Mouse (Mus musculus) thymus, postnatal 0 days (tissue): ENCODE results near the gene Pdk3. TPM values are rescaled to one million over a fixed set of nuclear protein-coding genes. Genes with fewer than 3 reads are reported as not detected.

Source experiments
- DNase-seq: peaks from one replicate; pipeline ENCODE4 v3.0.0-alpha.2; 2015; ENCODE audit warnings: low spot score
- polyA plus RNA-seq: library from polyadenylated mRNA; unstranded; fragments of >200 nt; fragmentation: Nextera tagmentation; extraction: Ambion mirVana; gene quantifications from 2 replicates; pipeline ENCODE4 v1.2.1, GENCODE M21; 2015

Gene Pdk3
- polyA plus RNA-seq: 56.2 and 56.3 TPM in 2 replicates

DNA sequence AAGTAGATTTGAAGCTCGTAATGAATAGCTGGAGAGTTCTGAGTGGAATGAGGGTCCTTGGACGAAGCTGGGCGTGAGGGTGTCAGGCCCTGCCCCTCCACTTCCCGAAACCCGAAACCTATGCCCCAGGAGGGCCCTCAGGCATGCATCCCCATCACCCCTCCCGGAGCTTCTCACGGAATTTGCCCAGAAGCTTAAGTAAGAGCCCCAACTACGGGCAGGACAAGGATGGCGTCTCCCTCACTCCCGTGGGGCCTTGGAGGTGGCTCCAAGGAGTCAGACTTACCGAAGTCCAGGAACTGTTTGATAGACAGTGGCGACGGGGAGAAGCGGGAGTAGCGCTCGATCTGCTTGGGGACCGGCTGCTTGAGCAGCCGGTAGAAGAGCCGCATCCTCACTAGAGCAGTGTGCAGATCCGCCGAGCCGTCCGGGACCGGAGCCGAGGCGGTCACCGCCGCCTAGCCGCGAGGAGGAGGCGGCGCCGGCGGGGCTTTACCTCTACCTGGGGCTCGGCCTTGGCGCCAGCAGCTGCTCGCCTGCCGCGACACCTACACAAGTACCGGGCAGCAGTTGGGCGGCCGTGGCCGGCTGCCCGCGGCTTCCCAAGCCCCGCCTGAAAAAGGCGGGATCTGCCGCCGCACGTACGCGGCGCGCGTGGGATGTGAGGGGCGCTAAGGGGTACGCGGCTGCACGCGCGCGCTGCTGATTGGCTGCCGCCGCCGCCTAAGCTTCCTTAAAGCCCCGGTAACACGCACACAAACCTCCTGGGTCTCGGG lies at the start of gene Pdk3:
Gene Pdk3, minus strand, starts transcription at position 641 of the 776 bp plus-strand sequence.
- peak; percentile 83 for DNase-seq

DNA sequence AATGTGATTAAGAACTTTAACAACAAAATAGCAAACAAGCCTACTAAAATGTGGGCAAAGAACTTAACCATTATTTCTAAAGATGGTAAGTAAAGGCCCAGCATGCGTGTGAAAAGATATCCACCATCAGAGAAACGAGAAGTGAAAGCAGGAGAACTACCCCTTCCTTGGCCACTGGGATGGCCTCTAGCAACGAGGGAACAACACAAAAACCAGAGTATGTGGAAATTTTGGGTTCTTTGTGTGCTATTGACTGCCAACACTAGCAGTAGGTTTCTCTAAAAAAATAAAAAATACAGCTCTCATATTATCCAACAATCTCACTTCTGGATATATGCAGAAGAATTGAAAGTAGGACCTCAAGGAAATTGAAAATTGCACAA lies 45.6 kb upstream of the Pdk3 start:
- no peak for DNase-seq

DNA sequence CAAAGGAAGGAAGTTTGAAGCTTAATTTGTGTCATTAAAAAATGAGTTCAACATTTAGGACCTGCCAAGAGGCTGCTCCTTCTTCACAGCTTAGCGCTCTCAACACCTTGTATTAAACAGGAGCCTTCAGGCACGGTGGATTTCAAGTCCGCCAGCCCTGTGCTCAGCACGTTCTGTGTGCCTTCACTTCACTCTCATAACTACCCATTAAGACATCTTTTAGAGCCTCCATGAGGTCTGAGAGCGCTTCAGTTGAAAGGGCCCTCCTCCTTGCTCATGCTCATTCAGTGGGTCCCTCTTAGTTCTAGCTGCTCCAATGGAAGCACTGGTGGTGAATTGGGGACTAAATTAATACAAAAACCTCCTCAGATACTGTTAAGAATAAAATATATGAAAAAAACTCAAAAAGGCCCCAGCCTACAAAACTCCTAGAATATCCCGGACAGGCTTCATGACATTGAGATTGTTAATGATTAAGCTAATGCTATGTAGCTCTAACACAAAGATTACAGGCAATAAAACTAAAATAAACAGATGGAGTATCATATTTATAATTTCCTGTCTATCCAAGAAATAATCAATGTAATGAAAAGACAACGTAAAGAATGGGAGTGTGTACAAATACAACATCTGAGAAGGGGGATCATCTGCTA lies 45.1 kb upstream of the Pdk3 start:
- no peak for DNase-seq

DNA sequence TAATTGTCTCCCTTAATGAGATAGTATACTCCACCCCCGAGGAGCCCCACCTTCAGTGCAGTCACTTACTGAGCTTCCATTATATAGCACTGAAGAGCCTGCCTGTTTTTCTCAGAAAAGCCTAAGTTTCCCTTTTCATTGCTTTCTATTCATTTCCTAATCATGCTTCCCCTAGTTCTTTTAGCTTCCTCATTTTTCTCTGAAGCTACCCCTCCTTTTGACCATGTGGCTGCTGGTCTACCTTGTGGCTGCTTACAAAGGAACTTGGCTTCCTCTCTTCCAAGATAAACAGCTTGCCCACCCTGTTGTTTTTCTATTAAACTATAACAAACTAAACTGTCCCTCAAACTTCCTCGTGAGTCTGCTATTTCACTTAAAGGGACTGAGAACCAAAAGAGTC lies 31.4 kb upstream of the Pdk3 start:
- DNase-seq: no peak

DNA sequence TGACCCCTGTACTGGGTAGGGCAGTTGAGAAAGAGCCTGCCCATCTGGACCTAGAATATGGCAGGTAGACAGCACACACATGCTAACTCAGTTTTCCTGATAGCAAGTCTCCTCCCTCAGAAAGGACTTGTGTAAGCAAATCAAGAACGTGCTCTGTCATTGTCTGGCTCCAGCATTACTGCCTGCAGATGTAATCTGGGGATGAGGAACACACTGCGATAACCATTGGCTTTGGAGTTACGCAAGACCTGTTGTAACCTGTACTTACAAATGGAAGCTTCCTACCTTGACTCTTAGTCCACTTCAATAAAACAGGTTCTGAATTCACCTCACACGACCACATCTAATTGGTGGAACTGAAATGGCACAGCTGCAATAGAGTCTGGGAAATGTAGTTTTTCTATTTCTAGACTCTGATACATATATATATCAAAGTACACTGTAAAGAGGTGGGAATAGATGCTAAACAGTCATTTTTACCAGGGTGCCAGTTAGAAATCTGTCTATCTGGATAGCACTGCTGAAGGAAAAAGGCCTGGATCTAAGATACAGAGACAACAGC lies 30.6 kb upstream of the Pdk3 start:
- no peak for DNase-seq

DNA sequence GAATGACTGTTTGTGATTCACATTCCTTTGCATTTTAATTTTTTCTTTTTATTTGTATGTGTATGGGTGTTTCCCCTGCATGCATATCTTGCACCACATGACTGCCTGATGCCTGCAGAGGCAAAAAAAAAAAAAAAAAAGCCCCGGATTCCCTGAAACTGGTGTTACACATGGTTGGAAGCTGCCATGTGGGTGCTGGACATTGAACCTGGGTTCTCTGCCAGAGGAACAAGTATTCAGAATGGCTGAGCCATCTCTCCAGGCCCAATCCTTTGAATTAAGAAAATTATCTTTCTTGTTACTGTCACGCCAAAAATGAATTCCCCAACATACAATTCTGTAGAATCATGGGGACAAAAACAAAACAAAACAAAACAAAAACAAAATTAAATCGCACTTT lies 25.8 kb upstream of the Pdk3 start:
- no peak for DNase-seq

DNA sequence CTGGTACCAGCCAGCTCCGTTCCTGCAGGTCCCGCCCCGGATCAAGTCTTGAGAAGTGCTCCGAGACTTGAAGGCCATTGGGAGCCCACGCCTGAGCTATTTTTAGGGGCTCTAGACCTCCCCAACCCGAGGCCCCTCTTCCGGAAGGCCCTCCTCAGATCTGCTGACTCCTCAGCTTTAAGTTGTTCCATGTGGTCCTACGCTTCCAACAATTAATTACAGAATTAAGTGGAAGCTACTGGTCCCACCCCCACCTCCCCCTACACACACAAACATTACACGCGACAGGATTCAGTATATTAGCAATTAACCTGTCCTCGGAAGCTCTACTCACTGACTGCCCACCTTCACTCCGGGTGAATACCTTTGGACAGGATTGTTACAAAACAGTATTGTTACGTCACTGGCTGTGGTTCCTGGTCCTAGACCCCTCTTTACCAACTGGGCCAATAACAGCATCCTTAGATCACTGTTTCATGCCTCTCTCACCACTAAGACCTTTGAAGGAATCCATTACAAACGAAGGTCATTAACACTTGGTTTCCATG lies 410 bp upstream of the Pdk3 start:
- DNase-seq: no peak

DNA sequence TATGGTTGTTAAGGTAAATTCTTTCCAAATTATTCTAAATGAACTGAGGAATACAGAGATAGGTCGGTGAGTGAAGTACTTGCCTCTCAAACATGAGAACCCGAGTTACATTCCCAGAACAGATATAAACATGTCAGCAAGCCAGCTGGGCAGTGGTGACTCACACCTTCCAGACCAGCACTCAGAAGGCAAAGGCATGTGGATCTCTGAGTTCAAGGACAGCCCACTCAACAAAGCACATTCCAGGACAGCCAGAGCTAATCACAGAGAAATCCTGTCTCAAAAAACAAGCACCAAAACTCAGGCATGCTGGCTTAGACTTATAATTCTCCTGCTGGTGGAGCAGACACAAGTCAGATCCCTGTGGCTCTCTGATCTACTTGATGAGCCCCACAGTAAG lies 6.2 kb downstream of the Pdk3 start:
- no peak for DNase-seq

DNA sequence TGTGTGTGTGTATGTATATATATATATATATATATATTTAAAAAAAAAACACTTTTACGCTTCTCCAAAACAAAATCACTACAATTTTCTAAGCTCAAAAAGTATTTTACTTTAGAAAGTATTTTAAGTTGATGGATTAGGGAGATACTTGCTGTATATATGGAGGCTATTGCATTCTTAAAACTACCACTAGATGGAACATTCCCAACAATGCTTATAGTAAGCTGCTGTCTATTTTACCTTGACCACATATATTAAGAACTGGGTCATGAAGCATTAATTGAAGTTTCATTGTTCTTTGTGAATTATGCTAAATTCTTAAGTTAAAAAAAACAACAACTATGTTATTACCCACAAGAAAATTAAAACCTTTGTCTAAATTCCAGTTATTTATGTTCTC lies 24.0 kb downstream of the Pdk3 start:
- no peak for DNase-seq

DNA sequence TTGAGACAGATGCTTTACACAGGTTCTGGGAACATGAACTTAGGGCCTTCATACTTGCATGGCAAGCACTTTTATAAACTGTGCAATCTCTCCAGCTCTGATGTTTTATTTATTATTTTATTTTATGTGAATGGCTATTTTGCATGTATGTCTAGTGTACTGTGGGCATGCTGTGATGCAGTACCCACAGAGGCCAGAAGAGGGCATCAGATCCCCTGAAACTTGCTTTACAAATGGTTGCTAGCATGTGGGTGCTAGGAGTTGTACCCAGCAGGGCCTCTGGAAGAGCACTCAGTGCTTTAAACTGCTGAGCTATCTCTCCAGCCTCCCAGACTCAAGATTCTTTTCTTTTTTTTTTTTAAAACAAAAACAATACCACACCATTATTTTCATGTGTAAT lies 38.8 kb downstream of the Pdk3 start:
- peak; percentile 46 for DNase-seq

DNA sequence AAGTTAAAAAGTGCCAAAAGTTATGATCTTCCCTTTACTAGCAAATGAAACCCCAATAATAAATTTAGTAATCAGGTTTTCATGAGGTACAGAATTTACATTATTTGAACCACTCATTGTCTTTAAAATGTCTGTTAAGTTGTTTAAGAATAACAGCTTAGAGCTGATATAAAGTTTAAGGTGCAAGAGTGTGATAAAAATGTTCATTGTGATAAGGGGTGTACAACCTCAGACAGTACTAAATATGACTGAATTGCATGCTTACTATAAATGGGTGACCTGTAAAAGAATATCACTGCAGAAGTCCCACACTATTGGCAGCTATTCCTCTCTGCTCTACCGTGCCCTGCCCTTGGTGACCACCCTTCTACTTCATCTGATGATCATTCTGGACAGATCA lies 42.4 kb downstream of the Pdk3 start:
- no peak for DNase-seq

DNA sequence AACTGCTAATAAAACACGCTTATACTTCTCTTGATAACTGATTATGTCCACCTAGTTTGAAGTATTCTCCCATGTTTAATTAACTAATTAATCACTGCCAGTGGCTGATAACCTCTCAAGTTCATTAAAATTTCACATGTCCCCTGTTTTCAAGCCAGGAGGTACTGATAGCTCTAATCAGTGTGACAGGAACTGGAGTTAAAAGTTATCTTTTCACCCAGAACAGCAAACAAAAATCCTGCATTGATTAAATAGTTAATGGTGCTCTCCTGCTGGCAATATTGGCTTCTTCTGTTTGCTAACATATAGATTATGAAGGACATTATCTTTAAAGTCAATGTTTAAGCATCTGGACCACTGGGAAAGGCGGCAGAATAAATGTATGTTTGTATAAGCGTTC lies 71.2 kb downstream of the Pdk3 start:
- no peak for DNase-seq

DNA sequence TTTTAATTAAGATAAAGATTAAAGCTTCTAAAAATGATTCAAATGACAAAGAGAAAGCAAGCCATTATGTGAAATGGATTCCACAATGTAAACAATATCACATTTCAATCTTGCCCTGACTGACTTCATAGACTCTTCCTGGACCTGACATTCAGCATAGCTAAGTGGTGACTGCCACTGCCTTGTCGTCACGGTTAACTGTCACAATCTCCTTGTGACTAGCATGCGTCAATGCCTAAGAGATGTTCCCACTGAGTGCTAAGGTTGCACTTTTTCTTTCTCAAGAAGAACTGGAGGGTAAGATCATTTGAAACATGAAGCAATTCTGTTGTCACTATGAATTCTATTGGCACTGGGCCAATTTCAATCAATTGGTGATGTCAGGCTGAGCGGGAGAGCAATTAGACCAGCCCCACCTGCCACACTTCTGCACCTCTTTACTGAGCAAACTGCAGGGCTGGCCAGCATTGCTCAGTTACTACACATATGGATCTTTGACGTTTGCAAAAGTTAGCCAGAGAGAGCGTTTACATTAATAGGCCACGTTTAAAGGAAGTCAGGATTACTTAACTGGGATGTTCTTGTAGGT lies 75.0 kb downstream of the Pdk3 start:
- DNase-seq: no peak

DNA sequence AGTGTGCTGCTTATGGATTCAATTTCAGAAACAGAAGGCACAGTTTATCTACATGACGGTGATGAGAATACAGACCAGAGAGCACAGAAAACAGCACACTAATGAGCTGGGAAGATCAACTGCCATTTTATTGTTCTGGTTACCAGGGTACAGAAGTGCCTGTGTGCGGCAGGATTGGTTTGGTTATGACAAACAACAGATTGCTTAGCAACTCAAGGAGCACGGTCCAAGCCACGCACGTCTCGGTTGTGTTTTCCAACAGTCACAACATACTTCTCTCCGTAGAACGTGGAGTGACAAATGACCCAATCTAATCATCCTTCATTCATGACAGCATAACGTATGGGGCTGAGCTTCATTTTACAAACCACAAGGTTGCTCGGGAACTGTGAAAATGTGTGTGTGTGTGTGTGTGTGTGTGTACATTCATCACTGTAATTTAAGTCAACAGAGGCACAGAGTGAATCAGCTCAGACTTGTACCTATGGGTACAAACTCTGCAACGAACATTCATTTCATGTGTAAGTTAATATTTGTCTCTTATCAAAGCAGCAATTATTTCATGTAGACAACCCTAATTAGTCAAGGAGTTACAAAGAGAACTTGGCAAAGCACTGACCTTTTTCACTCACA lies 76.7 kb downstream of the Pdk3 start:
- DNase-seq: no peak

DNA sequence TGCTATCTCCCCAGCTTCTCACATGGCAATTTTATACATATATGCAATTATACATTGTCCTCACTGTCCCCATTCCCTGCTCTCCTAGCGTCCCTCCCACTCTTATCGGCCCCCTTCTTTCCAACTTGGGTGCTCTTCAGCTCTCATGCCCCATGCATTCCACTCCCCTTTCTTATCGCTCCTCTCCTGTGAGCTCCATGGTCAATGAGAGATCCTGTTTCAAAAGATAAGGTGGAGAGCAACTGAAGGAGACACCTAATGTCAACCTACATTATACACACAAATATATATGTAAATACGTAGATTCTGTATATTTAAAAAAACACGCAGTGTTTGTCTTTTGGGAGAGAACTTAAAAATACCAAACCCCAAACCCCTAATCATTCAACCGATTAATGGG lies 81.4 kb downstream of the Pdk3 start:
- no peak for DNase-seq

DNA sequence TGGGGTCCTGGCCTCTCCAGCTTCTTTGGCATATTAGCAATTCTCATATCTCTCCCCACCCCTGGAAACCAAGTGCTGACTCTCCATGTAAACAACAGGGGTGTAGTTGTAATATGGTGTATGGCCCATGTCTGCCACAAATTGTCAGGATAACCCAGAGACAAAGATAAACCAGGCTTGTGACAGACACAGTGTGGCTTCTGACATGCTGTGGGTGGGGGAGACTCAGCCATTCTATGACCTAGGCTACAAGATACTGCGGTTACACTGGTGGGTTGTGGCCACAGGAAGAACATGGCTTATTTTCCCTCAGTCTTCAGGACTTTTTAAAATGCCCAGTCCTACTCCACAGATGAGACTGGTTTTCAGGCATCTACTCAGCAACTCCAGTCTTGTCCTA lies 82.8 kb downstream of the Pdk3 start:
- no peak for DNase-seq

DNA sequence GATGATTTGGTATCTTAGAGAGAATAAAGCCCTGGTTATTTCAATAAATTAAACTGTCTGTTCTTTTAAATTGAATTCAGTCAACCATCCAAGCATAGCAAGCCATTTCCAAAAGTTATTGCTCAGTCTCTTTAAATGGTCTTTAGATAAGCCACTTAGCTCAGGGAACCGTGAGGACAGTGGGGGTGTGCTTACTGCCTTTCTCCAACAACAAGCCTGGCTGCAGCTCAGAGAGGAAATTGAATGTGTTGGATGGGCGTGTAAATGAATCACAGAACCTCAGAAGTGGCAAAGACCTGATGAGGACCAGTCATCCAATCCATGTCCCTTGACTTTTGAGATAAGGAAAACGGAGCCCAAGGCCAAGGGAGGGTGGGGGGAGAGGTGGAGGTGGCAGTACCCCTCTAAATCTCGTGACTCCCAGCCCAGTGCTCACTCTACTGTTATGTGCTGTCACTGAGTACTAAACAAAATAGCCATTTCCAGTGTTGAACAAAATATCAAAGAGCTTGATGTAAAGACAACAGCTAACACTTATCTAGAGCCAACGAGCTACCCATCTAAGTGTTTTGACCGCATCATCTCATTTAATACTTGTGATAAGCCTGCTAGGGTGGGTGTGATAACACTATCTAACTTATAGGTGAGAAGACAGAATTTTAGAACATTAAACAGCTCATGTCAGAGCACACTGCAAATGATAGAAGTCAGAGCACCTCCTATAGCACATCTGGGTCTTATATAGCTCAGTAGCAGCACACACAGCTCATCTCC lies 98.8 kb downstream of the Pdk3 start:
- no peak for DNase-seq

DNA sequence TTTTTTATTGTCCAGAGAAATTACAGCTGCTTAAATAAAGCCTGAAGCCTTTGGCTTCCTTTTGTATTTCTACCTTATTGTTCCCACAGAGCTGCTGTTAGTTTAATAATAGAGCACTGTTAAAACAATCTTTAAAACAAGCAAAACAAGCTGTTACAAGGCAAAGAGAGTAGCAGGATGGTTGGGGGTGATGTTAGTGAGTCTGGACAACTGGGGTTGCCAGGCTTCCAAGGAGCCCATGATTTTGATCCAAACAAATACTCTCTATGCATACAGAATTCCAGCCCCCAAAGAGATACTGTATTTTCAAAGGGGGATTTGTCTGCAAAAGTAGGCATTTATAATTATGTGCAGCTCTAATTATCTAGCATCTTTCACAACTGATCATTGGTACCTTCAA lies 99.6 kb downstream of the Pdk3 start:
- no peak for DNase-seq

DNA sequence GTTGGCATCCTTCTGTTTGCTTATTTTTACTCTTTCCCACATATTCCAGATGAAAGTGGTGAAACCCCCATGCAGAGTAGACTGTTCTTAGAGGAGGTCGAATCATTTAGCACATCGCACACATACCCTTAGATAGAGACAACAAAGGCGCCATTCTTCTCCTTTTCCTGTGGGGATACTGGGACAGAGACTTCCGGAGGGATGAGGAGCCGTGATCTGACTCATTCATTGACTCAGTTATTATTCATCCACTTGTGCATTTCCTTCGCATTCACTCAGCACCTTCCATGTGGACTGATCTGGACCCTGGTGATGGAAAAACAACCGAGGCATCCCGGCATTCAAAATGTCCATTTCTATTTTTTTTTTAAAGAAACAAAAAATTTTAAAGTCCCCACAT lies 101.1 kb downstream of the Pdk3 start:
- DNase-seq: no peak

DNA sequence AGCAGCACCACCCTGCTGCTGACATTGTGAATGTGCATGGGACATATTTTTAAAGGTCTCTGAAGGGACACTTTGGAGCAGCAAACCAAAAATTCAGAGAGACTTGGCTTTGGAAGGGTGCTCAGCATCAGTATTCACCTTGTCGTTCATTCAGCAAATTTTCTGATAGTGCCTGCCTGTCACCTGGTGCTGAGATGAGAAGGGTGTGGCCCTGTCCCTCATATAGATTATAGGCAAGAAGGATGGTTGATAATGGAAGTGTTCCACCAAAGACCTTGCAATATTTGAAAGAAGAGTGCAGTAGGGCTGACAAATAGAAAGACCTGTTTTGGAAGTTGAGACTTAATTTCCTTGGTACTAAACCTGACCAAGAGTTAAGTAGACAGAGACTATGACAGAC lies 102.5 kb downstream of the Pdk3 start:
- DNase-seq: no peak
